Mouse (Mus musculus) liver, embryonic 14.5 days (tissue): ENCODE data around the gene Ifnb1.

Source experiments
- CTCF ChIP-seq: IDR thresholded peaks from 2 replicates; pipeline ENCODE4 v1.5.1; 2016; ENCODE audit warnings: antibody characterized with exemption, low read depth, control low read depth
- EP300 ChIP-seq: IDR thresholded peaks from 2 replicates; pipeline ENCODE4 v1.6.1; 2016; ENCODE audit warnings: antibody characterized with exemption, low read depth

- no peak for TF ChIP-seq CTCF
- no peak for TF ChIP-seq EP300
Measured at GRCm38 (mm10) chr4:88536640-88537039, 14.1 kb upstream of the Ifnb1 start.
